Mouse (Mus musculus) liver, adult 2 months (tissue): Measurements from ENCODE around the gene Ppat.

Experiments
- CTCF ChIP-seq: fragments of 200-500 bp; IDR thresholded peaks from 2 replicates; pipeline ENCODE4 v1.5.1; 2011; ENCODE audit warnings: low read depth, low read length, control low read depth
- POLR2A ChIP-seq: fragments of 200-500 bp; IDR thresholded peaks from 2 replicates; pipeline ENCODE4 v1.6.1; 2011; ENCODE audit warnings: low read length, control low read depth; ENCODE audit not compliant: insufficient read depth; ENCODE audit errors: extremely low read depth

- TF ChIP-seq CTCF (no peak), POLR2A (no peak)
Measured at GRCm38 (mm10) chr5:76910807-76911206, 40.6 kb downstream of the Ppat start.
